Mouse (Mus musculus) megakaryocyte, embryonic 14.5 days (primary cell): Measurements from ENCODE around the gene Wdr41.

Experiments used
- FLI1 ChIP-seq: IDR thresholded peaks from 2 replicates; pipeline ENCODE4 v1.6.1; 2012; ENCODE audit warnings: low read length, inconsistent platforms, mixed read lengths
- GATA1 ChIP-seq: IDR thresholded peaks from 3 replicates; pipeline ENCODE4 v1.6.1; 2012; ENCODE audit warnings: mixed read lengths, low read length, inconsistent platforms, borderline replicate concordance

- no peak for TF ChIP-seq GATA1
- no peak for TF ChIP-seq FLI1
Observed at GRCm38 (mm10) chr13:95067854-95068253, 91.7 kb downstream of the Wdr41 start.
